Mouse (Mus musculus) brain, embryonic 14.5 days (tissue): ENCODE measurements around the gene Dpep2nb.
"Not testable (repeated sequence)": the region's sequence is repeated elsewhere in the genome, so short reads cannot be mapped to it uniquely, and the experiment has no call there.

Experiments
- CTCF ChIP-seq: fragments of 200-500 bp; IDR thresholded peaks from 2 replicates; pipeline ENCODE4 v1.5.1; 2012; ENCODE audit warnings: inconsistent platforms, mild to moderate bottlenecking, moderate library complexity, borderline replicate concordance; ENCODE audit not compliant: insufficient read depth, insufficient read length; ENCODE audit errors: extremely low read depth
- POLR2A ChIP-seq: fragments of 200-500 bp; IDR thresholded peaks from 2 replicates; pipeline ENCODE4 v1.6.1; 2012; ENCODE audit warnings: mild to moderate bottlenecking, inconsistent platforms, borderline replicate concordance; ENCODE audit not compliant: poor library complexity, insufficient read depth, insufficient read length, severe bottlenecking; ENCODE audit errors: extremely low read depth

DNA sequence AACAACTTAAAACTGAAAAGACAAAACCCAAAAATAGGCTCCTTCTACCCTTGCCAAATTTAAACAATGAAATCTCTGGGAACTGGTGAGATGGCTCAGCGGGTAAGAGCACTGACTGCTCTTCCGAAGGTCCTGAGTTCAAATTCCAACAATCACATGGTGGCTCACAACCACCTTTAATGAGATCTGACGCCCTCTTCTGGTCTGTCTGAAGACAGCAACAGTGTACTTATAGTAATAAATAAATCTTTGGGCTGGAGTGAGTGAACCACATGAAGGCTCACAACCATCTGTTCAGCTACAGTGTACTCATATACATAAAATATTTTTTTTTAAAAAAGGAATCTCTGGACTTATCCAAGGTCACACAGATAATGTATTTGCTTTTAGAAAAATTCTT, 2.1 kb upstream of the Dpep2nb start:
- not testable (repeated sequence) for TF ChIP-seq CTCF, POLR2A
